Mouse (Mus musculus) heart, postnatal 10 days (tissue): Measurements from ENCODE around the gene Olfr90. TPM values are rescaled to one million over a fixed set of nuclear protein-coding genes. Genes with fewer than 3 reads are reported as not detected.
A peak's percentile ranks its signal among the peaks of the same experiment; 100 is the strongest.

Source experiments
- DNase-seq, 2 experiments: peaks; one replicate each; pipeline ENCODE4 v3.0.0; 2021
- intact Hi-C: fragments of 180-260 bp; cut with DNase I; formaldehyde crosslinking; loops from one replicate; pipeline ENCODE4 v1.15.1; 2025
- total RNA-seq, 2 experiments: library from RNA; stranded (reverse); gene quantifications; 2 replicates each; pipeline ENCODE4 v1.2.3; 2021

The Olfr90 gene
- total RNA-seq, 2 experiments from 2014 or later, result not detected

DNA sequence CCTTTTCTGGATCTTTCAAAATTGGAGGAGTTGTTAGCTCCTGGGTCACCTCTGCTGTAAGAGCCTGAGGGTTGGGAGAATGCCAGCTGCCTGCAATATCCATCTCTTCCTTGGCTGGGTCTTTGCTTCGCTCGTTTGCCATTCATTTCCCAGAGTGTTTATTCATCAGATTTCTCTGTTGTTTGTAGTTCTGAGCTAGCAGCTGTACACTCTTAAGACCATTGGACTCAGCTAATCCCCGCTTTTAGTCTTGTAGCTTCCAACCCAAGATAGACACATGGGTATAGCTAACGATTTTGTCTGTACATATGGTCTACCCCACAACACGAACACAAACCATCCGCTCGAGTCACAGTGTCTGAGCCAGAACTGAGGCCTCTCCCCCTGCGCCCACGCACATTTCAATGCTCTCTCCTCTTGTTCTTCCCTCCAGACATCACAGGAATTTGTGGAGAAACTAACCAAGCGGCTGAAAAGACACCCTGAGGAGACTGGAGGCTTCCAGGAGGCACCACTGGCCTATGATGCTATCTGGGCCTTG is 26.1 kb downstream of the Olfr90 start:
- intact Hi-C loops, result no loop called here
- DNase-seq, result no peak

DNA sequence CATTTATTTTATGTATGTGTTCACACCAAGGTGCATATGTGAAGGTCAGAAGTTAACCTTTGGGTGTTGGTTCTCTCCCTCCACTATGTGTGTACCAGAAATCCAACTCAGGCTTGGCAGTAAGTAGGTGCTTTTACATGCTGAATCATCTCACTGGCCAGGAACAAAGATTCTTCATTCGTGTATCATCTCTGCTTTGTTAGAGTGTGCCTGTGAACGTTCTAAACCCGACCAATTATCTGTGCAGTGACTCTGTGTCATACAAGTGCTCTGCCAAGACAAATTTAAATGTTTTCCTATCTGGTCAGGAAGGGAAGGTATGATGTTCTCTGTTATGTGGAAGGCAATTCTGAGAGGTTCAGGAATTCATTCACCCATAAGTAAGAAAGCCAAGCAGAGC is 26.9 kb downstream of the Olfr90 start:
- intact Hi-C loops, result no loop called here
- no peak for DNase-seq

DNA sequence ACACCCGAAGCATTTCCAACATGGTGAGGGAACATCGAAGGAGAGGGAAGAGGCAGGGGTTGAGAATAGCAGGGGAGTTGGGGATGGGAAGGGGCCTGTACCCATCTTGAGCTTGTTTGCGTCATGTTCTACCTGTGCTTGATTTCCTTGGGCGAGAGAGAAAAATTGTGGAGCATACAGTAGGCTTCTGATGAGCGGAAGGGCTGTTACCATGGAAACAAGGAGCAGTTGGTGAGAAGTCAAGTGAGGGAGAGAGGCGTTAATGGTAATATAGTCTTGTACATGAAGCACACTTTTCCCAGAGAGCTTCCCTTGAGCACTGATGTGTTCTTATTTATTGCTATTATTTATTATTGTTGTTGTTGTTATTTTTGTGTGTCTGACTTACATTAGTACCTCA is 31.3 kb downstream of the Olfr90 start:
- no peak for DNase-seq
- intact Hi-C loops, result no loop called here

DNA sequence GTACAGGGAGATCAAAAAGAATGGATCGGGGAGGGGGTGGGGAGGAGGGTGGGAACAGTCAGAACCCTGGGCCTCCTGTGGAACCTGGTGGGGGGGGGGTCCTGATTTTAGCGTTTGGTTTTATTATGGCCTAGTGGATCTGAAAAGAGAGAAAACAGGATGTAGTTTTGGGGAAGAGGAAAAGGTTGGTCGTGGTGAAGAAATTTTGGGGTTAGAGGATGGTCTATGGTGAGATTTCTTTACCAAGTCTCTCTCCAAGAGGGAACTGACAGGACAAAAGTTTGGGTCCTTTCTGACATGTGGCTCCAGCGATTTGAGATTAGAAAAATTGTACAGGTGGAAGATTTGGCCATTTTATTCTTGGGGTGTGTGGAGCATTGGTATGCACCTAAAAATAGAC is 36.6 kb downstream of the Olfr90 start:
- intact Hi-C loops, result no loop called here
- DNase-seq, result no peak

DNA sequence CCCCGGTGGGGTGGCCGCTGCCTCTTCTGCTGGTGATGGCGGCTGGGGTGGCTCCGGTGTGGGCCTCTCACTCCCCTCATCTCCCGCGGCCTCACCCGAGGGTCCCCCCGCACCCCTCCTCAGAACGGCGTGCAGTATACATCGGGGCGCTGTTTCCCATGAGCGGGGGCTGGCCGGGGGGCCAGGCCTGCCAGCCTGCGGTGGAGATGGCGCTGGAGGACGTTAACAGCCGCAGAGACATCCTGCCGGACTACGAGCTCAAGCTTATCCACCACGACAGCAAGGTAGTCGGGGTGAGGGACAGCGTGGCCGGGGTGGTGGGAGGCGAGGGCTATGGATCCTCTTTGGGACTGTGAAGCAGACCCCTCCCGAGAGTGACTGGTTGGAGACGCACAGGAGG is 37.4 kb downstream of the Olfr90 start:
- DNase-seq, result no peak

DNA sequence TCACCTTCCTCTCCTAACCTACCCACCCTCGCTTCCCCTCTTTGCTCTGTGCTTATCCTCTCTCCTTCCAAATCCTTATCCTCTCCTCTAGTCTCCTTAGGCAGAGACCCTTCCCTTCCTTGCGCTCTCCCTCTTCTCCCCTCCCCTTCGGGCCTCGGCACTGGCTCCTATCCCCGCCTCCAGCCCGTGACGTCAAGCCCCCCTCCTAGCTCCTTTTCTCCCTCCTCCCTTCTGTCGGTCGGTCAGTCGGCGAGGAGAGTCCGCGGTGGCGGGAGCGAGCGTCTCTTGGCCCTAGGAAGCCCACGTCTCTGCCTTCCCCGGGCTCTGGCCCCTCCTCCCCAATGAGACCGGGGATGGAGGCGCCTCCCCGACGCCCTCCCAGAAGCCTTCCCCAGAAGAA is 37.9 kb downstream of the Olfr90 start:
- peak; percentile 71 to 75 for DNase-seq
- intact Hi-C loops, result no loop called here

More for the DNA sequence above, 37.4 kb downstream of the Olfr90 start:
- intact Hi-C loops, result no loop called here

DNA sequence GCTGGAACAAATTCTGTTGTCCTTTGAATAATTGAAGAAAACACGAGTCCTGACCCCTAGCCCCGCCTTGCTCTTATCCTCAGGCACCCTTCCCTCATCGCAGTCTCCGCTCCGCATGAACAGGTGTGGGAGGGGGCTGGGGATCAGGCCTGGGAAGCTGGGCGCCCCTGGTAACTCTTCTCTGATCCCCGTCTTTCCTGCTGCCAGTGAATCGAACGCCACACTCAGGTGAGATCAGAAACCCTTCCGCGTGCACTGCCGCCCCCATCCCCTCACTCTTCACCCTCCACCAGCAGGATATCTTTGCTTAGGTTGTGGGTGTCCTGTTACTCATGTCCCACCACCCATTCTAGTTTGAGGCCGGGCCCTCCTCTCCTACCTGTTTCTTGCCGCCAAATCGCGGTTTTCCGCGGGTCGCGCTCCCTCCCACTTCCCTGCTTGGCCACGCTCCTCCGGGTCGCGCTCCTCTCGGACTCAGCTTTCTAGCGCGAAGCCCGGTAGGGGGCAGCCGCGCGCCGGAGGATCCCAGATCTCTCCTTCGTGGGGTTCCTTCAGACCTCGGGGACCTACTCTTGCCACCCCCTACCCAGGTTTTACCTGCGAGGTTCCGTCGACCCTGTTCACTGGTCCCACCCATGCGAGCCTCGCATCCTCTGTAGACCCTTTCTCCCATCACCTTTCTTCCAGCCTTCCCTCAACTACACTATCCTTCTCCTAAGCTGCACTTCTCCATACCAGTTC is 38.6 kb downstream of the Olfr90 start:
- intact Hi-C loops, result loop anchor here (5.0 kb wide), 2 partner anchors 92 to 212 kb away; partner anchors contain the start of genes Trim26, Znrd1 and Znrd1as
- DNase-seq, result peak; percentile 59 to 73

DNA sequence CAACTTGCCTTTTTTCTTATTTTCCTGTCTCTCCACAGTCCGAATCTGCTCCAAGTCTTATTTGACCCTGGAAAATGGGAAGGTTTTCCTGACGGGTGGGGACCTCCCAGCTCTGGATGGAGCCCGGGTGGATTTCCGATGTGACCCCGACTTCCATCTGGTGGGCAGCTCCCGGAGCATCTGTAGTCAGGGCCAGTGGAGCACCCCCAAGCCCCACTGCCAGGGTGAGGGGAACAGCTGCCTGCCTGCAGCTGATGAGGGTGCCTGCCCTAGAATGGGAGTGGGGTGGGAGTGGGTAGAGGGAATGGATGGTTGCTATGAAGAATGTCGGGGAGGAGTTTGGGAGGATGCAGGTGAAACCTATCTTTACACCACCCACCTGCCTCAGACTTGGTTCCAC is 39.9 kb downstream of the Olfr90 start:
- intact Hi-C loops, result loop anchor here (1.0 to 5.0 kb wide), 3 partner anchors 91 to 211 kb away; partner anchors contain the start of genes Trim26, Znrd1 and Znrd1as
- DNase-seq, result no peak

DNA sequence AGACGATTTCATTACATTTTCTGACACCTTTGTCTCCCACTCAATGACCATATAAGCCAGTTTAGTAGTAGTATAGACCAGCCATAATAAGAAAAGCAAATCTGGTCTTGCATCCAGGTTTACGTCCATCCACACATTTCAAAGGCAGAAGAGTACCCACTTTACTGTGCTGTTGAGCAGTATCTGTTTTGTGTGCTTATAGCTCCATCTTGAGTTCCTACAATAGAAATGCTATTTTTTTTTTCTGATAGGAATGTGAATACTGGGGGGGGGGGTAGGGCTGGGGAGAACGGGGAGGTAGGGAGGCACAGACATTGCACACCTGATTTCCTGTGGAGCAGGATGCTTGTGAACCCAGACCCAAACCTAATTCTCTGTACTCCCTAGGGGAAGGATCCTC is 40.3 kb downstream of the Olfr90 start:
- DNase-seq, result no peak
- intact Hi-C loops, result loop anchor here (1.0 to 5.0 kb wide), 4 partner anchors 45 to 211 kb away; partner anchors contain the start of genes Trim26, Znrd1 and Znrd1as

DNA sequence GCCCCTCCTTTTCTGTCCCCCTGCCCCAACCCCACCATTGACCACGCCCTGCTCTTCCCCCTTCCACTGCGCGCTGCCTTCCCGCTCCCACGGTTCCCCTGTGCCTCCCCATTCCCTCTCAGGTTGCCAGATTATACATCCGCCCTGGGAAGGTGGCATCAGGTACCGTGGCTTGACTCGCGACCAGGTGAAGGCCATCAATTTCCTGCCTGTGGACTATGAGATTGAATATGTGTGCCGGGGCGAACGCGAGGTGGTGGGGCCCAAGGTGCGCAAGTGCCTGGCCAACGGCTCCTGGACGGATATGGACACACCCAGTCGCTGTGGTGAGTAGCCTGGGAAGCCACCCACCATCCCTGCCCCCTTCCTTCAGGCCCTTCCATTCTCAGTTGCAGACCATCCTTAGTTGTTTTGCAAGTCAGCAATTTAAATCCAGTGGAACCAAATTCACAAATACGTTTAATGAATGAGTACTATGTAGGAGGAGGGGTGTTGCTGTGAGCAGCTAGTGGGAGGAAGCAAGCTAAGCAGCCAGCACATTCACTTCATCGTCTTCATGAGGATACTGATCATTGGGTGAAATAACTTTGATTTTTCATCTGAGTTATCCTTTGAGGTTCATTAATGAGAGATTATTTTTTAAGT is 40.8 kb downstream of the Olfr90 start:
- intact Hi-C loops, result loop anchor here (2.0 to 5.0 kb wide), 3 partner anchors 45 to 210 kb away; partner anchors contain the start of genes Trim26, Znrd1 and Znrd1as
- no peak for DNase-seq

DNA sequence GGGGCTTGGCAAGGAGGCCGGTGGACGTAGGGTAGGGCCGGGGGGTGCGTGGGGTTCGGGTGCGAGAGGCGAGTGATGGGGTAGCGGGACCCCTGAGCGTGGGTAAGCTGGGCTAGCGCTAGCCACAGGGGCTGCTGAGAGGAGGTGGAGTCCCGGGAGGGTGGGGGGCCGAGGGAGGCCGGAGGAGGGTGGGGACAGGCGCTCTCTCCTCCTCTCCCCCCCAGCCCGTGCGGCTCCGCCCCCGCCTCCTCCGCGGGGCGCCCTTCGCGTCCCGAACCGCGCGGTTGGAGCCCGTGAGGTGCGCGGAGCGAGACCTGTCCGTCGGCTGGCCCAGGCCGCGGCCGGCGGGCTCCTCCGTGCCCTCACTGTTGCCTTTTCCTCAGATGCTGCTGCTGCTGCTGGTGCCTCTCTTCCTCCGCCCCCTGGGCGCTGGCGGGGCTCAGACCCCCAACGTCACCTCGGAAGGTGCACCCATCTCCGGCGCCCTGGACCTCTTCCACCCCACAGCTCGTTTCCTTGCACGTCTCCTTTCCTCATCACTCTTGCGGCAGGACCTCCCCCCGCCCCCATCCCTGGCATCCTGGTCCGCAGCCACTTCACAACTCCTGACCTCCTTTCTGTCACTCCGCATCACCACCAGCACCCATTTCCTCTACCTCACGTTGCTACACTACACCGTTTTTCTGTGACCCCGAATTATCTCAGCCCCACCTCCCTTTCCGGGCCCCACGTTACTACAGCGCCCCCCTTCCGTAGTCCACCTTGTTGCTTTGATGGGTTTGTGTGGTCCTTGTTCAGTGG is 41.8 kb downstream of the Olfr90 start:
- DNase-seq, result peak; percentile 63 to 70
- intact Hi-C loops, result loop anchor here (2.0 to 5.0 kb wide), 3 partner anchors 44 to 209 kb away; partner anchors contain the start of genes Trim26, Znrd1 and Znrd1as

DNA sequence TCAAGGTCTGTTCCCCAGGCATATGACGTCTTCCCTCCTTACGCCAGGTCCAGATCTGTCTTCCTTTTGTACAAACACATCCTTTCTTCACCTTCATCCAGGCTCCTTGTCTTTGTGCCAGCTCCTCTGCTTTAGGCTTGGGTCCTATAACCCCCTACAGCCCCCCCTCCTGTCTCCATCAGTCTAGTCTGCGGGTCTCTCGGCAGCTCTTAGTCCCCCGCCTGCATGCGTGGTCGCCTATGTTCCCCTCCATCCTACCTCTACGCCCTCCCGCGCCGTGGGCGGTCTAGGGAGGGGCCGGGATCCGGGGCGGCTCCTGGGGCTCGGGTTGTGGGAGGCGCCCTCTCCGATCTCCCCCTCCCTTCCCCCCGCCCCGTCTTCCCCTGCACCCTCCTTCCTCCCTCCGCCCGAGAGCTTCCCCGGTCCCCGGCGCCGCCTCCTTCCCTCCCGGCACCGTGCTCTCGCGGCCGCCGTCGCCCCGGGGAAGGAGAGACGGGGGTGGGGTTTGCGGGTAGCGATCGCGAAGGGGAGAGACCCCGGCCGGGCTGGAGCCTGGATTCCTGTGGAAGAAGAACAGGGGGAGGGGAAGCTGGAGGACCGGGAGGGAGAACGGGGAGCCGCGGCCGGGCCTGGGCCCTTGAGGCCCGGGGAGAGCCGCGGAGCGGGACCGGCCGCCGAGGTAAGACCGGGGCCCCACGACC is 42.5 kb downstream of the Olfr90 start, which contains the start of gene Gabbr1:
Gene Gabbr1, plus strand, starts transcription at position 356 of the 701 bp plus-strand sequence.
- peak; percentile 77 to 81 for DNase-seq
- intact Hi-C loops, result loop anchor here (2.0 to 5.0 kb wide), 3 partner anchors 43 to 208 kb away; partner anchors contain the start of genes Trim26, Znrd1 and Znrd1as

DNA sequence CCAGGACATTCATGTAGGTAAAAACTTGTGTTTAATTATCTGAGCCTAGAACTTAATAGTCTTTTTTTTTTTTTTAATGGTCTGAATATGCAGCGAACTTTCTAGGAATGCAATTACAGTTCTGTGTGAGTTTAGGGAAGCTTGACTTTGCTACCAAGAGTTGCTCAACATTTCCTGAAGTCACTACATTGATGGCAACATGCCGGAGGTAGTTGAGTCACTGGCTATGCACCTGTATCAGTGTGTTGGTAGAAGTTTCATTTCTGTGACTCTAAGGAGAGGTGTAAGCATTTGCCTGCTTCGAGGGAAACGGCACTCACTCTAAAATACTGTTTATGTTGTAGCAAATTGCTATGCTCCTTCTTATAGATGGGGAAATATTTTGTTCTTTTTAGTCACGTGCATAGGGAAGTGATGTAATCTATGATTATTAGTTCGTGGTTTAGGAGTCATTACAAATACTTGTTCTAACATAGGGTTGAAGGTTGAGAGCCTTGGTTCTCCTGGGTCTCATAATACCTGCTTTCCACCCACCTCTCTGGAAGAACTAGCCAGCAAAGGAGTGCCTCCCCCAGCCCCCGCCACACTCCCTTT is 43.6 kb downstream of the Olfr90 start:
- intact Hi-C loops, result loop anchor here (5.0 kb wide), 2 partner anchors 87 to 207 kb away; partner anchors contain the start of genes Trim26, Znrd1 and Znrd1as

DNA sequence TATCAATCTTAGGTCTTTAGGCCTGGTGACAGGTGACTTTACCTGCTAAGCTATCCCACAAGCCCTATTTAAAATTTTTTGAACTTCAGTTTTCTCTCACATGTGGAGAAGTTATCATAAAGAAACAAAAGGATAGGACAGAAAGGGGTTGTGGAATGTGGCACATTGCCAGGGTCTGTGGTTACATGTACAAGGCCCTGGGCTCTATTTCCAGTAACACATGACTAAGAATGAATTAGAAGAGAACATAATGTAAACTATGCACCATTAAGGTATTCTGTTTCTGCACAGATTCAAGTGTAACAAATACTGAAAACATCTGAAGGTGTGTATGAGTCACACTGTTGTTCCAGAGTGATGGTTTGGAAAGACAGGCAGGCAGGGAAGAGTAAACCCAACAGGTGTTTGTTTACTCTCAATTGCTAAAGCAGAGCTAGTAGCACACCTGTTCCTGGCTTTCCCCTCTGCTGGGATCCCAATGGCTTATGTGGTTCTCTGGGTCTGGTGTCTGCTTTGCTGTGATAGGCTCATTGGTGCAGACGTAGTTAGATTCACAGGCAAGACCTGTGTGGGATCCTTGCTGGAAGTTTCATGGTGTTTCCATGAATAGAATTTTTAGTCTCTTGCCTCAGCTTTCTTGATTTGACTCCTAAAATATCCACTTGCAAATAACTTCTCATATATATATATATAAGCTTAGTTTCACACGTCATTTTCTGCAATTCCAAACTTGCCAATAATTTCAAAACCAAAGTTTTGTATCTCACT is 49.0 kb downstream of the Olfr90 start:
- no peak for DNase-seq
- intact Hi-C loops, result no loop called here

More for the DNA sequence above, 43.6 kb downstream of the Olfr90 start:
- DNase-seq, result no peak
